In genomic region chr2:172213480-172213879, GRCm38 (mm10) we compare ENCODE assay signal across 28 mouse cellular contexts. TPM values are rescaled to one million over a fixed set of nuclear protein-coding genes. Genes with fewer than 3 reads are reported as not detected.
DNase-seq lines count a peak whose midpoint lies in the region; ATAC-seq lines count a peak whose summit lies in the region.
"Had no signal": no experiment of that assay in that cellular context is flagged by ENCODE, and none has a peak within 500 bp of the region (broad histone marks: within the 10 kb centered on the region; RNA-seq: fewer than 3 reads in every experiment).

No protein-coding gene starts in this region.

- no peaks in the 10 kb centered on the region for H3K27me3 ChIP-seq in forebrain, embryonic 11.5 days (ENCODE audit: control insufficient read depth, insufficient read depth, low read length)
- no peaks in the 10 kb centered on the region for H3K27me3 ChIP-seq in forebrain, embryonic 15.5 days
- H3K27me3 ChIP-seq in kidney, embryonic 16.5 days (ENCODE audit: insufficient read depth, low read length), result no peaks in the 10 kb centered on the region
- H3K27me3 ChIP-seq in intestine, embryonic 14.5 days (replicated peaks; ENCODE audit: control insufficient read depth, insufficient read depth, low read length), result no peaks in the 10 kb centered on the region
- H3K27me3 ChIP-seq: embryonic facial prominence, embryonic 15.5 days; heart, embryonic 15.5 days; hindbrain, embryonic 13.5 days had no signal

- DNase-seq in forebrain, embryonic 11.5 days (ENCODE audit: low spot score), result peak; percentile 52
- no peak for DNase-seq in kidney, adult 8-10 months
- peak; percentile 45 for DNase-seq in intestine, embryonic 14.5 days (ENCODE audit: low spot score)
- peak; percentile 39 for DNase-seq in mesoderm, embryonic 11.5 days (ENCODE audit: low read depth, low spot score)
- no peak for DNase-seq in urinary bladder, postnatal 14 days (ENCODE audit: low spot score)
- DNase-seq: adrenal gland, adult 8-10 months; cerebellum, adult 18-20 months; cerebellum, postnatal 14 days; gastrocnemius, postnatal 14 days; heart, adult 2 months; heart, postnatal 36 days; liver; liver, postnatal 0 days; right cerebral cortex, postnatal 25 days; spleen, adult 18-20 months; thymus, postnatal 14 days had no signal

- no peaks in the 10 kb centered on the region for H3K36me3 ChIP-seq in forebrain, embryonic 11.5 days (ENCODE audit: control insufficient read depth, insufficient read depth, low read length)
- H3K36me3 ChIP-seq in forebrain, embryonic 15.5 days, result no peaks in the 10 kb centered on the region
- H3K36me3 ChIP-seq in kidney, embryonic 16.5 days (ENCODE audit: insufficient read depth, low read length), result no peaks in the 10 kb centered on the region
- H3K36me3 ChIP-seq in intestine, embryonic 14.5 days (ENCODE audit: control insufficient read depth, insufficient read depth, low read length), result no peaks in the 10 kb centered on the region
- H3K36me3 ChIP-seq: embryonic facial prominence, embryonic 15.5 days; heart, embryonic 15.5 days; hindbrain, embryonic 13.5 days; limb, embryonic 10.5 days had no signal

- no peak overlapping the region for H3K27ac ChIP-seq in forebrain, embryonic 11.5 days (ENCODE audit: low read depth, low read length)
- H3K27ac ChIP-seq in forebrain, embryonic 15.5 days (replicated peaks), result no peak overlapping the region
- H3K27ac ChIP-seq in kidney, embryonic 16.5 days (ENCODE audit: low read length), result no peak overlapping the region
- no peak overlapping the region for H3K27ac ChIP-seq in intestine, embryonic 14.5 days (ENCODE audit: low read depth)
- H3K27ac ChIP-seq: embryonic facial prominence, embryonic 15.5 days; heart, adult 2 months; heart, embryonic 15.5 days; hindbrain, embryonic 13.5 days; layer of hippocampus, adult 2 months; limb, embryonic 10.5 days had no signal

- H3K9ac ChIP-seq in forebrain, embryonic 11.5 days (ENCODE audit: low read length), result no peak overlapping the region
- no peak overlapping the region for H3K9ac ChIP-seq in forebrain, embryonic 15.5 days (replicated peaks)
- no peak overlapping the region for H3K9ac ChIP-seq in kidney, embryonic 16.5 days (replicated peaks; ENCODE audit: low read length)
- no peak overlapping the region for H3K9ac ChIP-seq in intestine, embryonic 14.5 days (ENCODE audit: low read length)
- H3K9ac ChIP-seq: embryonic facial prominence, embryonic 15.5 days; heart, embryonic 15.5 days; hindbrain, embryonic 13.5 days; liver, postnatal 0 days had no signal

- no peak for ATAC-seq in forebrain, embryonic 11.5 days (replicated peaks; ENCODE audit: low FRiP score)
- no peak for ATAC-seq in forebrain, embryonic 15.5 days (replicated peaks)
- peak; percentile 63; the same call in 1 of the 2 replicates for ATAC-seq in kidney, embryonic 16.5 days (ENCODE audit: low FRiP score, low TSS enrichment)
- ATAC-seq in intestine, embryonic 14.5 days (replicated peaks; ENCODE audit: low FRiP score, low TSS enrichment, low read depth), result no peak
- ATAC-seq: activated CD4-positive, CD25-positive, alpha-beta regulatory T cell, adult 4 months; forebrain, embryonic 16.5 days; liver, postnatal 0 days; lung, postnatal 0 days had no signal

- 86% methylated on average over 8 of the region's 8 CpGs for WGBS in forebrain, embryonic 11.5 days
- WGBS in forebrain, embryonic 15.5 days, result 88% methylated on average over 8 of the region's 8 CpGs
- WGBS in kidney, embryonic 16.5 days, result 13% methylated on average over 8 of the region's 8 CpGs
- WGBS in intestine, embryonic 14.5 days, result 32% methylated on average over 8 of the region's 8 CpGs

- H3K4me3 ChIP-seq in forebrain, embryonic 11.5 days (ENCODE audit: low read depth, low read length), result no peak overlapping the region
- H3K4me3 ChIP-seq in forebrain, embryonic 15.5 days, result no peak overlapping the region
- no peak overlapping the region for H3K4me3 ChIP-seq in kidney, embryonic 16.5 days (ENCODE audit: low read length)
- H3K4me3 ChIP-seq in intestine, embryonic 14.5 days (ENCODE audit: low read depth, low read length), result no peak overlapping the region
- H3K4me3 ChIP-seq: embryonic facial prominence, embryonic 15.5 days; heart, adult 2 months; heart, embryonic 15.5 days; hindbrain, embryonic 13.5 days; layer of hippocampus, adult 2 months; limb, embryonic 10.5 days had no signal

- H3K4me1 ChIP-seq in forebrain, embryonic 11.5 days (replicated peaks; ENCODE audit: control insufficient read depth, insufficient read depth, low read length), result no peaks in the 10 kb centered on the region
- H3K4me1 ChIP-seq in forebrain, embryonic 15.5 days, result peaks cover 6% of the 10 kb centered on the region
- H3K4me1 ChIP-seq in kidney, embryonic 16.5 days (ENCODE audit: insufficient read depth, low read length), result no peaks in the 10 kb centered on the region
- H3K4me1 ChIP-seq in intestine, embryonic 14.5 days (replicated peaks; ENCODE audit: control insufficient read depth, insufficient read depth, low read length), result no peaks in the 10 kb centered on the region
- H3K4me1 ChIP-seq: embryonic facial prominence, embryonic 15.5 days; heart, embryonic 15.5 days; hindbrain, embryonic 13.5 days had no signal

- no peaks in the 10 kb centered on the region for H3K9me3 ChIP-seq in forebrain, embryonic 11.5 days (ENCODE audit: control insufficient read depth, low read length)
- H3K9me3 ChIP-seq in forebrain, embryonic 15.5 days, result no peaks in the 10 kb centered on the region
- H3K9me3 ChIP-seq in kidney, embryonic 16.5 days (ENCODE audit: low read length), result no peaks in the 10 kb centered on the region
- no peaks in the 10 kb centered on the region for H3K9me3 ChIP-seq in intestine, embryonic 14.5 days (ENCODE audit: control insufficient read depth, low read length)
- H3K9me3 ChIP-seq: embryonic facial prominence, embryonic 15.5 days; heart, embryonic 15.5 days; hindbrain, embryonic 13.5 days; limb, embryonic 10.5 days had no signal

- H3K4me2 ChIP-seq in forebrain, embryonic 11.5 days (ENCODE audit: low read depth, low read length, severe bottlenecking), result no peak overlapping the region
- no peak overlapping the region for H3K4me2 ChIP-seq in forebrain, embryonic 15.5 days (replicated peaks)
- no peak overlapping the region for H3K4me2 ChIP-seq in kidney, embryonic 16.5 days (replicated peaks; ENCODE audit: low read depth, low read length)
- no peak overlapping the region for H3K4me2 ChIP-seq in intestine, embryonic 14.5 days (ENCODE audit: low read length)
- H3K4me2 ChIP-seq: embryonic facial prominence, embryonic 15.5 days; heart, embryonic 15.5 days; hindbrain, embryonic 13.5 days; midbrain, embryonic 11.5 days had no signal

RNA-seq across cellular contexts. Expression of gene Mc3r, which starts 34.8 kb away (rescaled TPM):
- polyA plus RNA-seq in forebrain, embryonic 11.5 days (2014; fragmentation: Nextera tagmentation; extraction: Ambion mirVana), result 0.09 TPM in 1 of 2 replicates, not detected in the other
- 0.18 and 0.24 TPM in 2 replicates for polyA plus RNA-seq in forebrain, embryonic 15.5 days (2015; fragmentation: Nextera tagmentation; extraction: Ambion mirVana)
- polyA plus RNA-seq in kidney, embryonic 16.5 days (2015; fragmentation: Nextera tagmentation; extraction: Ambion mirVana), result not detected in 2 replicates
- not detected in 2 replicates for polyA plus RNA-seq in intestine, embryonic 14.5 days (2014; fragmentation: Nextera tagmentation; extraction: Ambion mirVana)
- polyA plus RNA-seq: activated CD4-positive, CD25-positive, alpha-beta regulatory T cell, adult 4 months; embryonic facial prominence, embryonic 15.5 days; heart, adult 2 months; heart, embryonic 15.5 days; limb, embryonic 10.5 days; liver, postnatal 0 days; lung, postnatal 0 days; midbrain, embryonic 11.5 days; neural tube, embryonic 11.5 days had no signal

Comparison
In these comparisons a context has a peak if more than half of its experiments do, and no peak if none do; other contexts are left out.
1. DNase-seq: peak in forebrain, embryonic 11.5 days (single experiment), intestine, embryonic 14.5 days (single experiment) and mesoderm, embryonic 11.5 days (single experiment); none in kidney, adult 8-10 months (0 of 2) and urinary bladder, postnatal 14 days (single experiment).